Mouse (Mus musculus): ENCODE measurements around the gene Sec11a.

DNA sequence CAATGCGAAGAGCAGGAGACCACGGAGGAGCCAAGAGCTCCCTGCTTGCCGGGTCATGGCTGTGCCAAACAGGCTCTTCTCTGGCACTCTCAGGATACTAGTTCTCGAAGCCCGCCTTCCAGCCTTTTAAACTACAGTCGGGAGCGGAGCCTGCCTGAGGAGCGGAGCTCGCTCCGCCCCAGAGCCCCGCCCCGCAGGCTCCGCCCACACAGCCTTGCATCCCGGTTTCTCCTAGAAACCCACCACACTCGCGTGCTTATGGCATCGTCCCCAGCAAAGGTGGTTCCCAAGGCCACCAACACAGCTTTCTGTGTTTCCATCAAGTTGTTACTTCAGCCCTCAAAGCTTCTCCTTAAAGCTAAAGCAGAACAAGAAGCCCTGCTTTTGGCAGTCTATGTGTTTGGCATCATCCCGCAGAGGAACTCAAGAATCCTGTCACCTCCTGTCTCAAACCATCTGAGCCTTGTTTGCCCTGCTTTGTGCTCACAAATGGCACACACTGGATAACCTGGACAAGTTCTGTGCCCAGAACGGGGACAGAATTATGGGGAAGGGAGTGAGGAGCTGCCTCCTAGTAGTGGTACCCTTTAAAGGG lies 42.6 kb downstream of the Sec11a start, which contains the start of gene Nmb:
- TF ChIP-seq CTCF (IDR thresholded peaks at IDR 0.05; ENCODE audit: low read depth, low read length) (no peak), TAL1 (conservative IDR thresholded peaks at IDR 0.05; ENCODE audit: low read depth, low read length) (no peak), GATA2 (IDR thresholded peaks at IDR 0.05; ENCODE audit: borderline replicate concordance, low read depth, low read length) (no peak)

Data from G1E (cell line).